Mouse (Mus musculus) spleen, adult 2 months (tissue): ENCODE data around the gene Zfp641. TPM values are rescaled to one million over a fixed set of nuclear protein-coding genes. Genes with fewer than 3 reads are reported as not detected.

Experiments used
- DNase-seq, 2 experiments: peaks; one replicate each; pipeline versions ENCODE4 v3.0.0 to v3.0.0-alpha.2; 2012 to 2021; ENCODE audit warnings: low spot score in 2 of 2, low read depth in 1 of 2
- H3K27ac ChIP-seq: fragments of 200-500 bp; 2 replicates; pipeline ENCODE4 v1.5.1; 2012; ENCODE audit warnings: low read length, inconsistent platforms; ENCODE audit not compliant: insufficient read depth
- H3K27me3 ChIP-seq: fragments of 200-500 bp; 2 replicates; pipeline ENCODE4 v1.6.1; 2012; ENCODE audit warnings: mild to moderate bottlenecking, moderate library complexity, low read length, inconsistent platforms; ENCODE audit not compliant: control insufficient read depth, insufficient read depth
- H3K36me3 ChIP-seq: fragments of 200-500 bp; 2 replicates; pipeline ENCODE4 v1.6.1; 2012; ENCODE audit warnings: mild to moderate bottlenecking, low read length, inconsistent platforms; ENCODE audit not compliant: control insufficient read depth, insufficient read depth
- H3K4me1 ChIP-seq: fragments of 200-500 bp; 2 replicates; pipeline ENCODE4 v1.6.1; 2011; ENCODE audit warnings: inconsistent platforms; ENCODE audit not compliant: control insufficient read depth, insufficient read depth, insufficient read length
- H3K4me3 ChIP-seq: fragments of 200-500 bp; 2 replicates; pipeline ENCODE4 v1.5.1; 2011; ENCODE audit warnings: mild to moderate bottlenecking, inconsistent platforms; ENCODE audit not compliant: insufficient read depth, insufficient read length; ENCODE audit errors: extremely low read depth
- CTCF ChIP-seq: fragments of 200-500 bp; IDR thresholded peaks from 2 replicates; pipeline ENCODE4 v1.5.1; 2011; ENCODE audit warnings: mild to moderate bottlenecking, inconsistent platforms; ENCODE audit not compliant: insufficient read depth, insufficient read length, insufficient replicate concordance; ENCODE audit errors: extremely low read depth
- POLR2A ChIP-seq: fragments of 200-500 bp; IDR thresholded peaks from 2 replicates; pipeline ENCODE4 v1.6.1; 2011; ENCODE audit warnings: low read depth, low read length, inconsistent platforms
- WGBS: fragments of 180-500 bp; shearing (Covaris S2); methylation state at CpG from one replicate; pipeline ENCODE4 v1.1.7; 2018; 5-methylcytosine and 5-hydroxymethylcytosine counted together
- polyA plus RNA-seq: library from polyadenylated mRNA; depleted of rRNA; stranded (reverse); fragments of >200 nt; gene quantifications from 2 replicates; pipeline ENCODE4 v1.2.3, GENCODE M21; 2012; rRNA removed

Zfp641 gene
- polyA plus RNA-seq, result 0.09 and 0.22 TPM in 2 replicates

DNA sequence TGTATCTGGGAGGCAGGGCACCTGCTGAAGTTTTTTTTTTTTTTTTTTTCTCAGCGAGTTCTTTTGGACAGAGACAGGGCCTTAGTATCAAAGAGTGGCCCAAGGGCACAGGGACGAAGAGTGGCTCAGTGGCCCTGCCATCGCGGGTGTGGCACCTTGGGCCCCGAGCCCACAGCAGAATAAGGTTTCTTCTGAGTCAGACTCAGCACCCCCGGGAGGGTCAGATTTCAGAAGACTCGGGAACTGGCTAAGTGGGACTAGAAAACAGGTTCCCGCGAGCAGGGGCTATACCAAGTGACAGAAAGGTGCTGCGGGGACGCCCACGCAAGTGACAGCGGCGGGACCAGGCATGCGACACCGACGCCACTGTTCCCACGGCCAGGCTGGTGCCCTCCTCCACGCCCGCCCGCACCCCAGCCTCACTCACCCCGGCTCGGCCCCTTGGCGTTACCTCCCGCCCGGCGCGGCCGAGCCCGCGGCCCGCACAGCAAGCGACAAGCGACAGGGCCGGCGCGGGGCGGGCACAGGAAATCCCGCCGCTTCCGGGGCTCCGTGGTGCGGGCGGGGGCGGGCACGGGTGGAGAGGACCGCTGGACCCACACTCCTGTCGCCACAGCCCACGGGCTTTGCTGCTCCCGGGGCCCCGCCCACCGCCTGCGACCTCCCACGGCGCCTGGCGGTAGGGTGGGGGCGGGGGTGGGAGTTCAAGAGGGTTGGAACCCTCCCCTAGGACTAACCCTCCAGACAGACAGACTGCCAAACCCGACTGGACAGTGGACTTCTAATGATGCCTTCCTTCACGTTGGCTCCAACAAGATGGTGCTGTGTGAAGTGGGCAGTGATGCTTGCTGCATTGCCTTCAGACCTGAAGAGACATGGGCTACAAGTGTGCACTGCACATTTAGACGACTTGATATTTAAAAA, at the start of gene Zfp641:
TSS of gene Zfp641 (minus strand) at position 534 of the 924 bp plus-strand sequence.
- no peak for DNase-seq
- no peak within 1 kb of the TSS for H3K27ac ChIP-seq
- WGBS, result 7% methylated on average over 50 of the region's 60 CpGs
- H3K36me3 ChIP-seq, result no peaks in the 10 kb centered on the region
- H3K4me1 ChIP-seq, result peaks cover 3% of the 10 kb centered on the region; the same call in 1 of the 2 replicates
- peak within 1 kb of the TSS; percentile 24; the same call in 1 of the 2 replicates for H3K4me3 ChIP-seq
- peaks cover 7% of the 10 kb centered on the region for H3K27me3 ChIP-seq
- TF ChIP-seq POLR2A (no peak), CTCF (no peak)

- H3K4me1 ChIP-seq, result no peaks in the 10 kb centered on the region
- no peaks in the 10 kb centered on the region for H3K36me3 ChIP-seq
- H3K27me3 ChIP-seq, result no peaks in the 10 kb centered on the region; the same call in 1 of the 2 replicates
- TF ChIP-seq POLR2A, result no peak
- TF ChIP-seq CTCF, result no peak
- H3K4me3 ChIP-seq, result no peak within 1 kb of the TSS
- H3K27ac ChIP-seq, result no peak within 1 kb of the TSS
- DNase-seq, result no peak
- WGBS, result 86% methylated on average over 8 of the region's 8 CpGs
Measured at GRCm38 (mm10) chr15:98340887-98341286, 44.9 kb upstream of the Zfp641 start, which contains the start of gene Olfr284. Gene Olfr284, minus strand, starts transcription at chr15:98340987.

- 89% methylated on average over 5 of the region's 5 CpGs for WGBS
- Histone ChIP-seq H3K36me3 (no peaks in the 10 kb centered on the region), H3K4me3 (no peak within 1 kb of the TSS), H3K27me3 (0 out of 2 replicates have a peak, but pooled peaks cover 2% of the 10 kb centered on the region), H3K4me1 (no peaks in the 10 kb centered on the region), H3K27ac (no peak within 1 kb of the TSS)
- TF ChIP-seq POLR2A (no peak), CTCF (no peak)
- no peak for DNase-seq
Measured at GRCm38 (mm10) chr15:98317177-98317724, 21.3 kb upstream of the Zfp641 start, which contains the start of gene Olfr285. Gene Olfr285, minus strand, starts transcription at chr15:98317353.

GRCm38 (mm10) chr15:98315703-98316102, 19.7 kb upstream of the Zfp641 start:
- Histone ChIP-seq H3K27ac (no peak overlapping the region), H3K36me3 (no peaks in the 10 kb centered on the region), H3K27me3 (0 out of 2 replicates have a peak, but pooled peaks cover 2% of the 10 kb centered on the region), H3K4me1 (no peaks in the 10 kb centered on the region), H3K4me3 (no peak overlapping the region)
- no peak for TF ChIP-seq POLR2A
- TF ChIP-seq CTCF, result no peak
- 49% methylated on average over 6 of the region's 6 CpGs for WGBS
- no peak for DNase-seq

- H3K27me3 ChIP-seq, result peaks cover 7% of the 10 kb centered on the region
- TF ChIP-seq POLR2A, result no peak
- no peak for TF ChIP-seq CTCF
- H3K27ac ChIP-seq, result no peak overlapping the region
- H3K36me3 ChIP-seq, result no peaks in the 10 kb centered on the region
- DNase-seq, result no peak
- peaks cover 3% of the 10 kb centered on the region; the same call in 1 of the 2 replicates for H3K4me1 ChIP-seq
- no peak overlapping the region for H3K4me3 ChIP-seq
- WGBS, result 86% methylated on average over 8 of the region's 8 CpGs
Measured at GRCm38 (mm10) chr15:98293651-98294050, 2.3 kb downstream of the Zfp641 start.

DNA sequence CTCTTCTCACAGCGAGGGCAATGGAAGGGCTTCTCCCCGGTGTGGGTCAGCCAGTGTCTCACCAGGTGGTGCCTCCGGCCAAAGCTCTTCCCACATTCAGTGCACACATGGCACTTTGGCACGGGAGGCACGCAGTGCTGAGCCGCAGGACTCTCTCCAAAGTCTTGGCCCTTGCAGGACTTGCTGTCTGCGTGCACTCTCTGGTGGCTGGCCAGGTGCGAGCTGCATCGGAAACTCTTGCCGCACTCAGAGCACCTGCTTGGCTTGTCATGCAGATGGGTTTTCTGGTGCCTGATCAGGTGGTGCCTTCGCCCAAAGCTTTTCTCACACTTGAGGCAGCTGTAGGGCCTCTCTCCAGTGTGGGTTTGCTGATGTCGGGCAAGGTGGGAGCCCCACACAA, 7.4 kb downstream of the Zfp641 start:
- 80% methylated on average over 12 of the region's 12 CpGs for WGBS
- Histone ChIP-seq H3K27me3 (no peaks in the 10 kb centered on the region), H3K4me3 (no peak overlapping the region), H3K4me1 (no peaks in the 10 kb centered on the region), H3K36me3 (no peaks in the 10 kb centered on the region), H3K27ac (no peak overlapping the region)
- DNase-seq, result no peak
- TF ChIP-seq POLR2A, result no peak
- TF ChIP-seq CTCF, result no peak

- H3K4me1 ChIP-seq, result no peaks in the 10 kb centered on the region
- no peak for TF ChIP-seq POLR2A
- TF ChIP-seq CTCF, result no peak
- H3K27me3 ChIP-seq, result no peaks in the 10 kb centered on the region
- no peaks in the 10 kb centered on the region for H3K36me3 ChIP-seq
- WGBS, result 72% methylated on average over 7 of the region's 7 CpGs
- H3K27ac ChIP-seq, result no peak overlapping the region
- DNase-seq, result no peak
- no peak overlapping the region for H3K4me3 ChIP-seq
Measured at GRCm38 (mm10) chr15:98286418-98286817, 9.5 kb downstream of the Zfp641 start.
